Mouse (Mus musculus): ENCODE data around the gene Caln1. TPM values are rescaled to one million over a fixed set of nuclear protein-coding genes. Genes with fewer than 3 reads are reported as not detected.
"Not testable (repeated sequence)": the region's sequence is repeated elsewhere in the genome, so short reads cannot be mapped to it uniquely, and the experiment has no call there.

Gene Caln1
- total RNA-seq, 2 experiments from 2014 or later = not detected

- ATAC-seq (replicated peaks; ENCODE audit: poor library complexity, severe bottlenecking) = no peak
Measured at GRCm38 (mm10) chr5:130515395-130515794, 146.1 kb downstream of the Caln1 start.

- no peak for ATAC-seq (replicated peaks; ENCODE audit: poor library complexity, severe bottlenecking)
Measured at GRCm38 (mm10) chr5:130520527-130520926, 151.3 kb downstream of the Caln1 start.

GRCm38 (mm10) chr5:130527416-130527815 is 158.2 kb downstream of the Caln1 start:
- ATAC-seq (replicated peaks; ENCODE audit: poor library complexity, severe bottlenecking) = no peak

- no peak for ATAC-seq (replicated peaks; ENCODE audit: poor library complexity, severe bottlenecking)
Measured at GRCm38 (mm10) chr5:130547496-130547895, 178.2 kb downstream of the Caln1 start.

GRCm38 (mm10) chr5:130553916-130554315 is 184.7 kb downstream of the Caln1 start:
- ATAC-seq (replicated peaks; ENCODE audit: poor library complexity, severe bottlenecking) = no peak

GRCm38 (mm10) chr5:130563146-130563545 is 193.9 kb downstream of the Caln1 start:
- no peak for ATAC-seq (replicated peaks; ENCODE audit: poor library complexity, severe bottlenecking)

GRCm38 (mm10) chr5:130566002-130566401 is 196.7 kb downstream of the Caln1 start:
- ATAC-seq (replicated peaks; ENCODE audit: poor library complexity, severe bottlenecking) = no peak

- no peak for ATAC-seq (replicated peaks; ENCODE audit: poor library complexity, severe bottlenecking)
Measured at GRCm38 (mm10) chr5:130577581-130577980, 208.3 kb downstream of the Caln1 start.

- no peak for ATAC-seq (replicated peaks; ENCODE audit: poor library complexity, severe bottlenecking)
Measured at GRCm38 (mm10) chr5:130584042-130584441, 214.8 kb downstream of the Caln1 start.

- no peak for ATAC-seq (replicated peaks; ENCODE audit: poor library complexity, severe bottlenecking)
Measured at GRCm38 (mm10) chr5:130586257-130586656, 217.0 kb downstream of the Caln1 start.

GRCm38 (mm10) chr5:130596541-130596940 is 227.3 kb downstream of the Caln1 start:
- ATAC-seq (replicated peaks; ENCODE audit: poor library complexity, severe bottlenecking) = no peak

GRCm38 (mm10) chr5:130613657-130614056 is 244.4 kb downstream of the Caln1 start:
- ATAC-seq (replicated peaks; ENCODE audit: poor library complexity, severe bottlenecking) = no peak; the same call in 1 of the 2 replicates

GRCm38 (mm10) chr5:130614209-130614608 is 245.0 kb downstream of the Caln1 start:
- ATAC-seq (replicated peaks; ENCODE audit: poor library complexity, severe bottlenecking) = no peak

GRCm38 (mm10) chr5:130620060-130620459 is 250.8 kb downstream of the Caln1 start:
- no peak for ATAC-seq (replicated peaks; ENCODE audit: poor library complexity, severe bottlenecking)

- no peak for ATAC-seq (replicated peaks; ENCODE audit: poor library complexity, severe bottlenecking)
Measured at GRCm38 (mm10) chr5:130623206-130623605, 254.0 kb downstream of the Caln1 start.

- ATAC-seq (replicated peaks; ENCODE audit: poor library complexity, severe bottlenecking) = no peak
Measured at GRCm38 (mm10) chr5:130627800-130628199, 258.5 kb downstream of the Caln1 start.

- no peak for ATAC-seq (replicated peaks; ENCODE audit: poor library complexity, severe bottlenecking)
Measured at GRCm38 (mm10) chr5:130635397-130635796, 266.1 kb downstream of the Caln1 start.

- no peak for ATAC-seq (replicated peaks; ENCODE audit: poor library complexity, severe bottlenecking)
Measured at GRCm38 (mm10) chr5:130641881-130642280, 272.6 kb downstream of the Caln1 start.

- ATAC-seq (replicated peaks; ENCODE audit: poor library complexity, severe bottlenecking) = not testable (repeated sequence)
Measured at GRCm38 (mm10) chr5:130646126-130646525, 276.9 kb downstream of the Caln1 start.

GRCm38 (mm10) chr5:130658141-130658540 is 288.9 kb downstream of the Caln1 start:
- ATAC-seq (replicated peaks; ENCODE audit: poor library complexity, severe bottlenecking) = no peak

GRCm38 (mm10) chr5:130666091-130666490 is 296.8 kb downstream of the Caln1 start:
- ATAC-seq (replicated peaks; ENCODE audit: poor library complexity, severe bottlenecking) = no peak

- no peak for ATAC-seq (replicated peaks; ENCODE audit: poor library complexity, severe bottlenecking)
Measured at GRCm38 (mm10) chr5:130672588-130672987, 303.3 kb downstream of the Caln1 start.

- ATAC-seq (replicated peaks; ENCODE audit: poor library complexity, severe bottlenecking) = no peak
Measured at GRCm38 (mm10) chr5:130673092-130673491, 303.8 kb downstream of the Caln1 start.

Data from granulocyte monocyte progenitor cell, adult 5-6 weeks (primary cell).